Mouse (Mus musculus) spleen, adult 18-20 months (tissue): ENCODE data around the gene Teddm2.
"Not testable (repeated sequence)": the region's sequence is repeated elsewhere in the genome, so short reads cannot be mapped to it uniquely, and the experiment has no call there.

Experiments used
- DNase-seq, 2 experiments: peaks; one replicate each; pipeline ENCODE4 v3.0.0; 2022; ENCODE audit warnings: mixed read lengths in 2 of 2

Teddm2 gene

DNA sequence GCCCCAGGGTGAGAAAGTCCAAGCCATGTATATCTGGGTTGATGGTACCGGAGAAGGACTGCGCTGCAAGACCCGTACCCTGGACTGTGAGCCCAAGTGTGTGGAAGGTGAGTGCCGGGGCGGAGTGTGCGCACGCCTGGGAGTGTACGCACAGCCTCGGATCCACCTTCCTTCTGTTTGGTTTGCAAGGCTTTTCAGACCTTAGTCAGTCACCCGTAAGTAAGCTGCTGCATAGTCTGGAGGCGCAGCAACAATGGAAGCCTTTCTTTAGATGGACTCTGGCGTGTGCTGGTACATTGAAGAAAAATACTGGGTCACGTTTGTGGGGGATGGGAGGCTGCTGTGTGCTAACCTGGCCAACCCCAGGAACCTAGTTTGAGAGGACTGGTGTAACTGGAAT lies 3.0 kb upstream of the Teddm2 start:
- DNase-seq, result no peak

DNA sequence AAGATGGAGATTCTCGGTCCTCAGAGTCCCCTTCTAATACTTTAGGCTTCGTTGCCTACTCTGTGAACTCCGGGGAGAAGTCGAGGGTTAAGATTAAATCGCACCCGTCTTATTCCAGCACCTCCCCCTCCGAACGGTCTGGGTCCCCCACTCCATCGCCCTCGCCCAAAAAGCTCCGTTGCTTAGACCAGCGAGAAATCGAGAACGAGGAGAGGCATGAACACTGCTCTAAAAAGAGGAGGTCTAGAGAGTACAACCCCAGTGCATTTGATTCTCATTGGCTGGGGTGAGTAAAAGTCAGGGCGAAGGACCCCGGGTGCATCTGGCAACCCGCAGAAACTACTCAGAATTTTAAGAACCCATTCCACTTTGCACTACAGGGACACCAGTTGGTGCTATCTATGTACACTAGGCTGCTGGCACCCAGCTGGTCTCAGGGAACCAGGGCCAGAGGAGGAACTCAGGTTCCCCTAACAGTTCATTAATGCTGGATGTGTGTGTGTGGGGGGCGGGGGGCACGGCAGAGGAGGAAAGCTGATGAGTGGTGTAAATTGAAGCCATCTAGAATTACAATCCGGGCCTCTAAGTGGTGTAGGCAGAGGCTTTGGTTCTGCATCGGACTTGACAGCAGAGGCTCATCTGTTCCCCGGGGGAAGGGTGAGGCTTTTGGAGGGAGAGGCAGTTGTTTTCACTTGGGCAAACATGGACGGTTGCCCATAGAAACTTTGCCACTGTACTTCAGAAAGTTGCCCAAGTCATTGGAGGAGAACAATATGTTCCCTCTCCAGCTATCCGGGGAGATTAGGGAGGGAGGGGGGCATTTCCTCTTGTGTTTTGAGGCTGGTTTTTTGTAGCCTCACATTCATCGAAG lies 1.1 kb upstream of the Teddm2 start:
- DNase-seq, result no peak

DNA sequence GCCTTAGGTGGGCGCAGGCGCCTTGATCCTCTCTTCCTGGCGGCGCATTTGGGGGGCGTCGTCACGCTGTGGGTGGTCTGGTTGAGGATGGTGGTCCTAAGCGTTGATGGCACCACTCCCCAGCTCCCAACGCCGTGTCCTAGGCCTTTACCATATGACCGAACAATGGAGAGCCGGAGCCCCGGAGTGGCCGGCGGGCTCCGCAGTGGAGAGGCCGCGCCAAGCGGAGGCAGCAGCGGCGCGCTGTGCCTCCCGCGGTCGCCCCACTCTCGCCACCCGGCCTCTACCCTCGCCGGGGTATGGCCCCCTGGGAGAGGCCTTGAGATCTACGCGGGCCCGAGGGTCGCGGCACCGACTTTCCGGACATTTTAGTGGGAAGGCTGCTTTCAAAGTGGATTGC lies 353 bp upstream of the Teddm2 start:
- no peak for DNase-seq

DNA sequence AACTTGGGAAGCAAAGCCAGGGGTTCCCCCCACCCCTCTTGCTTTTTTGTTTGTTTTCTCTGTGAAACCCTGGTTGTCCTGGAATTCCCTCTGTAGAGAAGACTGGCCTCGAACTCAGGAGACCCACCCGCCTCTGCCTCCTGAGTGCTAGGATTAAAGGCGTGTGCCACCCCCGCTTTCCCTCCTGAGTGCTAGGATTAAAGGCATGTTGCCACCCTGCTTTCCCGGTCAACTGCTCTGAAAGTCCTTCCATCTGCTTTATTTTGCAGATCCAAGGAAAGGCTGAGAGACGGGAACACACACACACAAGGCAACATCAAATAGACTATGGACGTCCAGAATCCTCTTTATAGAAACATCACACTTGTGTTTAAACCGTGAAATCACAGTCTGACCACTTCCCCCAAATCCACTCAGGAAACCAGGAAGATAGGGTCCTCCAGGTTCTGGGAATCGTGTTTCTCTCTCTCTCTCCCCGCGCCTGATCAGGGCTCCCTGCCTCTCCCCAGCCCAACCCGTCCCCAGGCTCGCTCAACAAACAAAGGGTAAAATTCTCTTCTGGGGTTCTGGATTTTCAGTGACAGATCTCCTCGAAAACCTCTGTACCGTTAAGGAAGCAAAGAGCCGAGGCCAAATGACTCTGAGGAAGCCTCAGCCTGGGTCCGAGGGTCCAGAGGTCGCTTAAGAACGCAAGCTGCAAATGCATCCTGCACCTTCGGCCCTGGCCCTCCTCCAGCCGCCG lies 868 bp downstream of the Teddm2 start:
- no peak for DNase-seq

DNA sequence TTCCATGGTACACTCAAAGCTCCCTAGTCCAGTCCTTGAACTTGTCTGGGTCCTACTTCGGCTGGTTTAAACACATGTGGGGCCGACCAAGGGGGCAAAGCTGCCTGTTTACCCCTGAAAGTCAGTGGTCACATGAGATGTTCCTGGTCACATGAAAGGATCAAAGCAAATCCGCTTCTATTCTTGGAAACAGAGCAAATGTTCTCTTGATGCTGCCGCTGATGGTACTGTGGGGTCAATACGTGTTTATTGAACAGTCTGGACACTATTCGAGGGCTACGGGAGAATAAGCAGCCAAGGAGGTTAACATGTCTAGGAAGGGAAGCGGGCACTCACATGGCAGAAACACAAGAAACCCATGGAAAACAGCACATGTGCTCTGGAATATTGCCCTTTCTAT lies 2.8 kb downstream of the Teddm2 start:
- DNase-seq, result no peak

DNA sequence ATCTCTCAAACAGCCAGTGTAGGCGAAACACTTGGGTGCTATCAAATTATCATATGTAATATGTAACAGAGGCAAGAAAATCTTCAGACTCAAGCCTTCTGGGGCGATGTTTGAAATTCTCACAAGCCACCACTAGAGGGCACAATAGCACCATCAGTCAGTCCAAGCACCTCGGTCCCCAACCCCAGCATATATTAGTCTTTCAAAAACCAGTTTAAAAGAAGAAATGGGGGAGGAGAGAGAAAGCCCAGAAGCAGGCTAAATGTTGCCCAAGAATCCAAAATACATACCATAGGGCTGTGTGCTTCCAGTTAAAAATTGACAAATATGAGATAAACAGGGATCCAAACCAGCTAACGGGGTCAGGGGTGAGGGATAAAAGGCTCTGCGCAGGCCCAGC lies 5.0 kb downstream of the Teddm2 start:
- peak; percentile 23 to 62 for DNase-seq

DNA sequence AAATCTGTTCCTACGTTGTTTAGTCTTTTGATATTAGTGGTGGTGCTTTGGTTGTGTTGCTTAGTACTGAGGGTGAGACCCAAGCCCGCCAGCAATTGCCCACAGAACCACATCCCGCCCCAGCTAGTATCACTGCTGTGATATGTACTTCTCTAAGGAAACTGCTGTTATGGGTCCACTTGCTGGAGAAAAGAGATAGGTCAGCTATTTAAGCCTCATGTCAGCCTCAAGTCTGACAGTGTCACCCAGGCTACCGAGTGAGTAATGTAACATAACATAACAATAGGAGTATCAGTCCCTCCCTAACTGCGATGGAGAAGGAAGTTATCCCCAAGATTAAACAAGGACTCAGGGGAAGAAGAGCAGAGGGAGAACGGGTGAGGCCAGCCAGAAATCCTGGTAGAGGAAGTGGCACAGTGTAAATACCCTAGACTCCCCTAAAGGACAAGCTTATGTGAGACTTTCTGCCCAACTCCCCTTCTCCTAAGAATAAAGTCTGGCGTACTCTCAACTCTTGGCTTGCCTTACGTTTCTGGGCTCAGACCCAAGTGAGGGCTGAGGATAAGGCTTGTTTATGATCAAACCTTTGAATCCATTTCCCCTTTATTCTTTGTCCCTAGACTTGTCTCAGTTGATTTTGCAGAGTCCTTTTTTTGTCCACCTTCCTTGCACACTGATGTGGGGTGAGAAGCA lies 5.7 kb downstream of the Teddm2 start:
- DNase-seq, result no peak

DNA sequence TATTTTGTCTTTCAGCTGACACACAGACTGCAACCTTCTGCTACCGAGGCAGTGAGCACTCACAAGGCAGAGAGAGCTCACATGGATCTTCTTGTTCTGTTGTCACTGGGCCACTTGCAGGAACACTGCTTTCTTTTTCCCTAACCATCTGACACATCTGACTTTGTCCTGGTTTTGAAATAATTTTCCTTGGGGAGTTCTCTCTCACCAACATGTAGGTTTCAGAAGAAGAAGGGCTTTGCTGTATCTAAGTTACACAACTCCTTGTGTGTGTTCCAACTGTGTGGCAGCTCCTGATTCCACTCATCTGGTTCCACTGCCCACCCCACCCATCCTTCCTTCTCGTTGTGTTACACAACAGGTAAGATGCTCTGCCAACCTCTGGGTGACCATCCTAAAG lies 6.3 kb downstream of the Teddm2 start:
- DNase-seq, result no peak

DNA sequence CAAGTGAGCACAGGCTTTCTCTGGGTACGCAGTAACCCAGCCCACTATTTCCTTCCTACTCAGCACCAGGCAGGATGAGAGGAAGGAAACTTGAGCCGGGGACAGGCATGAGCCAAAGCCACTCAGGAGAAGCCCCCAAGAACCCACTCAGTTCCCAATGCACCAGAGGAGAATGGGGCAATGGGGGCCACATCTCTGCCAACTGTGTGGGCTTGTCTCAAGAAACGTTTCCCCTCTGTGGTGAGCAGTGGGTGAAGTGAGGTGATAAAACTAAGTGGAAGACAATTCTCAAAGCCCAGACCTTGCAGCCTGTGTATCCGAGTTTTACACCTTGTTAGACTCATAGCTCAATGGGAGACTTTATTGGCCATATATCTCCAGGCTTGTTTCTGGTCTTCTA lies 8.6 kb downstream of the Teddm2 start, which contains the start of gene Teddm1a:
Gene Teddm1a, plus strand, starts transcription at position 301 of the 400 bp plus-strand sequence.
- DNase-seq, result no peak

DNA sequence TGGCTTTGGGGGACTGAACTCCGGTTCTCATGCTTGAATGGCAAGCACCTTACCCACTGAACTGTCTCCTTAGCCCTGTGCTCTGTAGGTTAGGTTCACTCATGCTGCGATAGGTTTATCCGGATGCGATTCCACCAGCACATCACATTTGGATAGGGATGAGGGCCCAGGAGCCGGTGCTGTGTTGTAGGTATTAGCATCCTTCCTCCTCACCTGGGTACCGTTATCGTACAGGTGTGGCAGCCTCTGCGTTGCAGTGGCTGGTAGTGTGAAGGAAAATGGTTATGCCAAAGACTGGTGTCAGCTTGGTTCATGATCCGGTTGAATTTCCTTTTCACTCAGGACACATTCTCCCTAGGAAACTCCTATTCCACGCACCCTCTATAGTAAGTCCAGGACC lies 9.9 kb downstream of the Teddm2 start:
- no peak for DNase-seq

DNA sequence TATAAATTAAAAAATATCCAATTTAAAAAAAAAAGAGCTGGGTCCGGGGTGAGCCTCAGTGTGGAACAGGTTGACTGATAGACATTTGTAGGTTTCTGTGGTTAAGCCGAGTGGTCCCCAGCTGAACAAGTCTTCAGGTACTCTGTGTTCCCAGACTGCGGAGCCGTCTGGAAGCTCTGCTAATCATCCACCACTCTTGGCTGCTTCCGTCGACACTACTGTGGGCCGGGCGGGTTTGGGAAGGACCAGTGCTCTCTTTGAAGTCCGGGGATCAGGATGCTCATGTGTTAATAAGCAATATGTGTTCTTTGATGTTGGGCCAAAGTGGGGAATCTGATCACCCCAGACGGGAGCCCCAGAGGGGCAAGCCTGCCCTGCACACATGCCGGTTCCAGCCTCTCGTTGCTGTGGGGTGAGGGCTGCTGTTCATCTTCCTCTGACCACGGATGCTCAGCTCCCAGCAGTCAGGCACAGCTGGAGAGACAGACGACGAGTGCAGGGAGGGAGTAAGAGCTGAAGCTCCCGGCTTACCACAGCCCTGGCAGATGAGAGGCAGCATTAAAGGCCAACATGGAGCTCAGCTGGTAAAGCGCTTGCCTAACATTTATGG lies 13.9 kb downstream of the Teddm2 start:
- no peak for DNase-seq

DNA sequence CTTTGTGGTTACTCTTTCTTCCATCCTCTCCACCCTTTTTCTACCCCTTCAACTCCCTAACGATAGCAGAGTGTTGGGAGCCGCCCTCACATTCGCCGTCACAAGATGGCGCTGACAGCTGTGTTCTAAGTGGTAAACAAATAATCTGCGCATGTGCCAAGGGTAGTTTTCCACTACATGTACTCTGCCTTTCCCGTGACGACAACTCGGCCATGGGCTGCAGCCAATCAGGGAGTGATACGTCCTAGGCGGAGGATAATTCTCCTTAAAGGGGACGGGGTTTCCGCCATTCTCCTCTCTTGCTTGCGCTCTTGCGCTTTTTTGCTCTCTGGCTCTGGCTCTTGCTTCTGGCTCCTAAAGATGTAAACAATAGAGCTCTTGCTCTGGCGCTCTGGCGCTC lies 19.6 kb downstream of the Teddm2 start:
- peak in 1 of 2 experiments; percentile 12 for DNase-seq

DNA sequence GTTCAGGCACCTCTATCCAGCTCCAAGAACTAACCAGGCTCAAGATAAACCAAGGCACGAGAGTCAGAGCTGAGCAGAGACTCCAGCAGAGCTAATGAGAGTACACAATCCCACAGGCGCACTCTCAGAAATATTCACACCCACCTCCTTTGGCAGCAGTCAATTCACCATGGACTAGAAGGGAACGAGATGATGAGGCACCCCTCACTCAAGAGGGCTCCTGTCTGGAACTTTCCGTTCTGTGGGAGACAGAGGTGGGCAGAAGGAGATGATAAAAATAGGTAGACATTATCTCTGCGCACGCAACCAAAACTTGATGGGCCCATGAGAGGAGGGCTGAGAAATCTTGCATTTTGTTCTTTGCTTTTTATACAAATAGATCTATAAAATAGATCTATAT lies 26.0 kb downstream of the Teddm2 start, which contains the start of gene Teddm1b:
Gene Teddm1b, plus strand, starts transcription at position 301 of the 400 bp plus-strand sequence.
- DNase-seq, result no peak

DNA sequence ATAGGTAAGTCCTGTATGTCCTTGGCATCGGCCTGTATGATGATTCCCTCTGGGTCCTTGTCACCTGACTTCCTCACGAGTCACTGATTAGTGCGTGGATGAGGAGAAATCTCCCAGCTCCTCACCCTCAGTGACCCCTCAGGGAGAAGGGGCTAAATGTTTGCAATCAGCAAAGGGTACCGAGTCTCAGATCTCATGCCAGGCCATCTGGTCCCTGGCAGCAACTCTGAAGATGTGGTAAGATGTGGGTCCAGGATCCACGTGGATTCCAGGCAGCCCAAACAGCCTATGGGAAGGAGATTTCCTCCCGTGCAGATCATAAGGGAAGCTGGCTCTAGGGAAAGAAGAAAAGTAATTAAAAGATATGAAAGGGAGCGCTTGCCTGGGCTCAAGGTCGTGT lies 44.1 kb downstream of the Teddm2 start:
- no peak for DNase-seq

DNA sequence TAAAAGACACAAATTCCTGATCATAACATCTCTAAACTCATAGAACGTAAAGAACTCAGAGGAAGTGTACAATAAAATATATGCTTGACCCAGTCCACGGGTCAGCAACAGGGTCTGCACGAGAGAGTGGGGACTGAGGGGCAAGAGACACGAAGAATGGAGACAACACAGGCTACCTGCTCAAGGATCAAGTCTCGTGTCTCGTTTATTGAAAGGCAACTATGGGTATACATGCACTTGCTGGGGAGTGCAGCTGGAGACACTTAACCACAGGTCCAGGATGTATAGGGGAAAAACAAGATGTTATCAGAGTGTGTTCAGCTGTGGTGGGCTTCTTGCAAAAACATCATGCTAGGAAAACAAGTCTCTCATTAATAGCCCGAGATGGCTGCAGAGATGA lies 47.3 kb downstream of the Teddm2 start:
- DNase-seq, result not testable (repeated sequence)

DNA sequence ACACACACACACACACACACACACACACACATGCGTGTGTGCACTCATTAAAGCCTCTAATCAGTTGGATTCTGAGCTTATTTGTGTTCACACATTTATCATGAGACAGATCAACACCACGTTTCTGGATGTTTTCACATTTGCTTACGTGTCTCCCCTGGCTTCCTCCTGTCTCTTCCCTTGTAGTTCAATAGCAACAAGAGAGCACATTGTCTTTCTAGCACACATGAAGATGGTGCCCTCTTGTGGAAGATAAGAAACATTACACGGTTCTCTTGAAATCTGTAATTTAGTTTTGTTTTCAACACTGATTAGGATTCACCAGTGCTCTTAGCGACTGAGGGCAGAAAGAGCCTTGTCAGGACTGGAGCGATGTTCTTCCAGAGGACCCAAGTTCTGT lies 53.2 kb downstream of the Teddm2 start:
- DNase-seq, result no peak

DNA sequence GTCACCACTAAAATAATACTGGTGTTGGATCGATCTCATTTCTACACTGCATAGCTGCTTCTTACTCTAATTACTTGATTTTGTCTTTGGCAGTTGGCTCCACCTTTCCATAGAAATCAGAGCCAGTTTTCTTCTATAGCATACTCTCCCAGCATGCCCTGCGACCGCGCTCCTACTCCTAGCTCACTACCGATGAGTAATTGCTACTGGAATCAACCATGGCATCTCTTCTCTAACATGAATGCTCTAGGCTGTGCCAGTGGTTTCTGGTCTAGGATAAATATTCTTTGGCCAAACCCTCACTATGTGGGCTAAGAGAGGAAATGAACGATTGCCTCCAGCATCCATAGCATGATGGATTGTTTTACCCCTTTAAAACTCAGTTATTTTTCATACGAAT lies 53.6 kb downstream of the Teddm2 start:
- DNase-seq, result no peak

DNA sequence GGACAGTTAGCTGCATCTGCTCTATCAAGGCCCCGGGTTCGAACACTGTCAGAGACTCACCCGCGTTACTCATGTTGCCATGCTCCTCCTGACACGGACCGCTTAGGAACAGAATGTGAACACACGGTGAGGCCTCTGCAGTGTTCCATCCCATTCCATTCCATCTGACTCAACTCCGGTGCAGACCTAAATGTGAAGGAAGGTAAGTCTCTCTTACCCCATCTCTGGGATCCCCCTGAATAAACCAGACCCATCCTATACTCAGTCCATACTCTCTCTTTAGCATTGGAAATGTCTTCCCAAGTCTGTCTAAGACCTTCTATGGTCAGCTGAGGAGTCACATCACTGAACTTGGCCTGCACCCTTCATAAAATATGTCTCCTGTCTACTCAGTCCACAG lies 56.0 kb downstream of the Teddm2 start, which contains the start of gene Rgsl1:
Gene Rgsl1, minus strand, starts transcription at position 101 of the 400 bp plus-strand sequence.
- DNase-seq, result no peak

DNA sequence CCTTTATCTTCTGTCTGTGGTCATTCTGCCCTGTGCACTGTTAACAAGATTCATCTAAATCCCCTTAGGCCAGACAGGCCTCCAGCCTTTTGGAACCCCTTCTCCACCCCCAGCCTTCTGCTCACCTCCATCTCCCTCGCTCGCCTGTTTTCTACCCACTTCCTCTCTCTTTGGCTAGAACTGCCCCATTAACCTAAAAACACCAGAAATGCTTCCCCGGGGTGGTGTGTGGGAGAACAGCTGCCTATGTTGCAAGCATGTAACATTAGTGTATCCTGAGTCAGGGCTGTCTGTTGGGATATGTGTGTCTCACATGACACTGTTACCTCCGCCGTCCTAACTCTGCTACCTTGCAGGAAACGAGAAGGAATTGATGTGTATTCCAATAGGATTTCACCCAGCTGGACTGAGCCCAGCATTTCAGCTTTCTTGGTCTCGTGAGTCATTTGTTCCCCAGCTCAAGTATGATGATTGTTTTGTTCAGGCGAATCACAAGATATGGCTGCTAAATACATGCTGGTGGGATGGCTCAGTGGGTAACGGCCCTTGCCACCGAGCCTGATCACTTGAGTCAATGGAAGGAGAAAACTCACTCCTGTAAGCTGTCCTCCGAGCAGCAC lies 57.8 kb downstream of the Teddm2 start:
- no peak for DNase-seq

DNA sequence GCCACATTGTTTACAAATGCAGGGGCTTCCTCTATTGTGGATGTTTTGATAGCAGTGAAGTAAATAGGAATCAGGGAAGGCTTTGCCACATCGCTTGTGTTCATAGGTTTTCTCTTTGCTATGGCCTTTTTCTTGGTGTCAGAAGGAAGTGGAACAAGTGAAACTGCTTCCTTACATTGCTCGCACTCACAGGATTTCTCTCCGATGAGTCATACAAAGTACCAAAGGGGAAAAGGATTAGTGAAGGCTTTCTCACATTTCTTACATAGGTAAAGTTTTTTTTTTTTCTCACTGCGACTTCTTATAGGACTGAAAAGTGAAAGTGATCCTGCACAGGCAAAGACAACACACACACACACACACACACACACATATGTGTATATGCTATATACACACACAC lies 64.0 kb downstream of the Teddm2 start:
- no peak for DNase-seq

DNA sequence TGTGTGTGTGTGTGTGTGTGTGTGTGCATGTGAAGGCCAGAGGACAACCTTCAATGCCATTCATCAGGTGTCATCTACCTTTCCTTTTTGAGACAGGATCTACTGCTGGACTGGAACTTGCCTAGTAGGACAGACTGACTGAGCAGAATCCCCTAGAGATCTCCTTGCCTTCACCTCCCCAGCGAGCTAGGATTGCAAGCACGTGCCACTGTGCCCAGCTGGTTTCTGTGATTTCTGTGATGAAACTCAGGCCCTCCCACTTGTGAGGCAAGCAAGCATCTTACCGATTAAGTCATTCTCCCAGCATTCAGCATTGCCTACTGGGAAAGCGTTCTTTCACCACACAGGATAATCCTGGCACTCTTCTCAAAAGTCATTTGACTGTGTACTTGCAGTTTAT lies 69.3 kb downstream of the Teddm2 start:
- no peak for DNase-seq

DNA sequence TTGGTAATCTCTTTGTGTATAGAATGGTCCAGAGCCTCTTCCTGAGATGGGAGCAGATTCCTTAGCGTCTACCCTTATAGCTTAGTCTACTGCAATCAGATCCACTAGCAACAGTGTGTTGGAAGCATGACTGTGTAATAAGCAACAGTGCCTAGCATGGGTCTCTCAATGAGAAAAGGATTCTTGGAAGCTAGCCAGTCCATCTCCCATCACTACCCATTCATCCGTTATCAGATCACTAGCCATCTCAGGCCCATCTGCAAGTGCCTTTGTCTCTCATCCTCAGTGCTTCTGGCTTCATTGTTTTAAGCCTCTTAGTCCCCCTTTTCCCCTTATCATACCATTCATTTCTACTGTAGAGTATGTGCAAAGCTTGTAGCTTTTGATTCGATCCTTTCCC lies 79.8 kb downstream of the Teddm2 start:
- DNase-seq, result no peak

DNA sequence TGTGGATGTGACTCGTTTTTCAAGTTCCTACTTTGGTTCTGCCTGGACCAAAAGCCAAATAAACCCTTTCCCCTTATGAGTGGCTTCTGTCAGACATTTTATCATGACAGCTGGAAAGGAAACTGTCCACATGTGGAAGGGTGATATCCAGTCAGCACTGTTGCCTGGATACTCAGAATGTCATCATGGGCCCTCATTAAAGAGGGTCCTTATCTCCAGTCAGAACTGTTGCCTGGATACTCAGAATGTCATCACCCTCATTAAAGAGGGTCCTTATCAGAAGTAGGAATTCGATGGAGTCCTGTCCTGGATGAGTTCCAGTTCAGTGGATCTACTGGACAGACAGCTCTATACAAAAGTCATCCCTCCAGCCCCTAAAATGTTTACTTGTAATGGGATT lies 85.8 kb downstream of the Teddm2 start:
- DNase-seq, result no peak
